Mouse (Mus musculus) testis, adult 2 months (tissue): Measurements from ENCODE around the gene Tbc1d24. TPM values are rescaled to one million over a fixed set of nuclear protein-coding genes. Genes with fewer than 3 reads are reported as not detected.

ENCODE experiments used
- H3K27ac ChIP-seq: fragments of 200-500 bp; 2 replicates; pipeline ENCODE4 v1.5.1; 2012; ENCODE audit warnings: low read depth, low read length; ENCODE audit not compliant: control insufficient read depth, insufficient read depth
- H3K27me3 ChIP-seq: fragments of 200-500 bp; 2 replicates; pipeline ENCODE4 v1.6.1; 2012; ENCODE audit warnings: mild to moderate bottlenecking, low read length, moderate library complexity; ENCODE audit not compliant: control insufficient read depth, insufficient read depth
- H3K36me3 ChIP-seq: fragments of 200-500 bp; 2 replicates; pipeline ENCODE4 v1.6.1; 2012; ENCODE audit warnings: mild to moderate bottlenecking, low read length; ENCODE audit not compliant: control insufficient read depth, insufficient read depth
- H3K4me1 ChIP-seq: fragments of 200-500 bp; 2 replicates; pipeline ENCODE4 v1.6.1; 2012; ENCODE audit warnings: low read length; ENCODE audit not compliant: control insufficient read depth, insufficient read depth
- H3K4me3 ChIP-seq: fragments of 200-500 bp; 2 replicates; pipeline ENCODE4 v1.5.1; 2012; ENCODE audit warnings: low read depth, mild to moderate bottlenecking, low read length, moderate library complexity, mixed read lengths; ENCODE audit not compliant: control insufficient read depth
- CTCF ChIP-seq: fragments of 200-500 bp; IDR thresholded peaks from 2 replicates; pipeline ENCODE4 v1.5.1; 2012; ENCODE audit warnings: low read depth, mild to moderate bottlenecking, inconsistent platforms, low read length, moderate library complexity; ENCODE audit not compliant: control insufficient read depth, insufficient read depth, insufficient replicate concordance
- POLR2A ChIP-seq: fragments of 200-500 bp; IDR thresholded peaks from 2 replicates; pipeline ENCODE4 v1.6.1; 2012; ENCODE audit warnings: low read depth, mild to moderate bottlenecking, inconsistent platforms, low read length, moderate library complexity; ENCODE audit not compliant: control insufficient read depth
- polyA plus RNA-seq: library from polyadenylated mRNA; depleted of rRNA; stranded (reverse); fragments of >200 nt; gene quantifications from 2 replicates; pipeline ENCODE4 v1.2.3, GENCODE M21; 2012

Tbc1d24 gene
- polyA plus RNA-seq, 1 experiment, result 9.5 TPM

- no peak overlapping the region for H3K4me3 ChIP-seq
- H3K27me3 ChIP-seq, result no peaks in the 10 kb centered on the region
- no peaks in the 10 kb centered on the region for H3K36me3 ChIP-seq
- TF ChIP-seq CTCF, result no peak
- no peak for TF ChIP-seq POLR2A
- H3K4me1 ChIP-seq, result peaks cover 40% of the 10 kb centered on the region
- no peak overlapping the region for H3K27ac ChIP-seq
Observed at GRCm38 (mm10) chr17:24203611-24204534, 1.5 kb downstream of the Tbc1d24 start.

GRCm38 (mm10) chr17:24203068-24203467 lies 2.3 kb downstream of the Tbc1d24 start:
- TF ChIP-seq POLR2A (no peak), CTCF (no peak)
- H3K36me3 ChIP-seq, result no peaks in the 10 kb centered on the region
- H3K4me3 ChIP-seq, result no peak overlapping the region
- peaks cover 32% of the 10 kb centered on the region for H3K4me1 ChIP-seq
- H3K27me3 ChIP-seq, result no peaks in the 10 kb centered on the region
- no peak overlapping the region for H3K27ac ChIP-seq

- Histone ChIP-seq H3K27me3 (no peaks in the 10 kb centered on the region), H3K4me1 (peaks cover 12% of the 10 kb centered on the region), H3K27ac (no peak overlapping the region), H3K4me3 (no peak overlapping the region), H3K36me3 (no peaks in the 10 kb centered on the region)
- TF ChIP-seq POLR2A (no peak), CTCF (no peak)
Observed at GRCm38 (mm10) chr17:24201092-24201491, 4.3 kb downstream of the Tbc1d24 start.

DNA sequence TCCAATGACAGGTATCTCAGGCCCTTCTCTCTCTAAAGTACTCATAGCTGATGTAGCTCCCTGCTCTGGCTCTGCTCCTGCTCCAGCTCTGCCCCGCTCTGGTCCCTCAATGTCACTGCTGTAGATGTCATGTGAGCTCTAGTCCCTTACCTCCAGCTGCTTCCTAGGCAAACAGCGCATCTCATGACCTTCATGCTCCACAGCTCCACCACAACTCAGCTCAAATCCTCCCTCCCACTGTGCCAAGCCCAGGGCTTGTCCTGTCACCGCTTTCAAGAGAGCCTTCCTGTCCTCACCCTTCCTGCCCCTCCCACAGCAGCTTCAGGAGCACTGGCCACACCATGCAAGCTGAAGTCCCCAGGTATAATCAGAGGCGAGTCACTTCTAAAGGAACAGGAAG lies 5.6 kb downstream of the Tbc1d24 start:
- Histone ChIP-seq H3K27ac (no peak overlapping the region), H3K4me1 (peaks cover 5% of the 10 kb centered on the region), H3K36me3 (no peaks in the 10 kb centered on the region), H3K4me3 (no peak overlapping the region), H3K27me3 (no peaks in the 10 kb centered on the region)
- no peak for TF ChIP-seq POLR2A
- TF ChIP-seq CTCF, result no peak

GRCm38 (mm10) chr17:24199252-24199651 lies 6.1 kb downstream of the Tbc1d24 start:
- Histone ChIP-seq H3K36me3 (no peaks in the 10 kb centered on the region), H3K4me3 (no peak overlapping the region), H3K4me1 (no peaks in the 10 kb centered on the region; the same call in 1 of the 2 replicates), H3K27me3 (no peaks in the 10 kb centered on the region), H3K27ac (no peak overlapping the region)
- TF ChIP-seq POLR2A (no peak), CTCF (no peak)

- Histone ChIP-seq H3K27ac (no peak overlapping the region), H3K27me3 (no peaks in the 10 kb centered on the region), H3K4me3 (no peak overlapping the region), H3K36me3 (no peaks in the 10 kb centered on the region), H3K4me1 (no peaks in the 10 kb centered on the region)
- TF ChIP-seq CTCF (no peak), POLR2A (no peak)
Observed at GRCm38 (mm10) chr17:24197032-24197824, 8.1 kb downstream of the Tbc1d24 start.

- H3K27ac ChIP-seq, result no peak overlapping the region
- no peaks in the 10 kb centered on the region for H3K36me3 ChIP-seq
- no peaks in the 10 kb centered on the region for H3K4me1 ChIP-seq
- H3K27me3 ChIP-seq, result no peaks in the 10 kb centered on the region
- no peak overlapping the region for H3K4me3 ChIP-seq
- TF ChIP-seq CTCF, result no peak
- TF ChIP-seq POLR2A, result no peak
Observed at GRCm38 (mm10) chr17:24195349-24195748, 10.0 kb downstream of the Tbc1d24 start.
